Mouse (Mus musculus) forebrain, embryonic 16.5 days (tissue): ENCODE measurements around the gene Stk24. TPM values are rescaled to one million over a fixed set of nuclear protein-coding genes. Genes with fewer than 3 reads are reported as not detected.

Experiments used
- ATAC-seq: fragments of 200-750 bp; cut with Nextera tagmentation; 2 replicates; pipeline ENCODE4 v1.8.0; 2017; ENCODE audit warnings: mild to moderate bottlenecking, moderate library complexity
- H3K27ac ChIP-seq: fragments of 300-500 bp; sonication (generic); 2 replicates; pipeline ENCODE4 v1.5.1; 2014; ENCODE audit warnings: low read length, control low read depth
- H3K27me3 ChIP-seq: fragments of 300-500 bp; sonication (generic); replicated peaks from 2 replicates; pipeline ENCODE4 v1.6.1; 2014; ENCODE audit warnings: low read length; ENCODE audit not compliant: control insufficient read depth, insufficient read depth
- H3K36me3 ChIP-seq: fragments of 300-500 bp; sonication (generic); 2 replicates; pipeline ENCODE4 v1.6.1; 2014; ENCODE audit not compliant: control insufficient read depth, insufficient read depth
- H3K4me1 ChIP-seq: fragments of 300-500 bp; sonication (generic); replicated peaks from 2 replicates; pipeline ENCODE4 v1.6.1; 2014; ENCODE audit warnings: low read length; ENCODE audit not compliant: control insufficient read depth, insufficient read depth
- H3K4me2 ChIP-seq: fragments of 300-500 bp; sonication (generic); 2 replicates; pipeline ENCODE4 v1.6.1; 2014; ENCODE audit warnings: mild to moderate bottlenecking, low read length, control low read depth
- H3K4me3 ChIP-seq: fragments of 300-500 bp; sonication (generic); replicated peaks from 2 replicates; pipeline ENCODE4 v1.5.1; 2014; ENCODE audit warnings: mild to moderate bottlenecking, low read length, control low read depth
- H3K9ac ChIP-seq: fragments of 300-500 bp; sonication (generic); replicated peaks from 2 replicates; pipeline ENCODE4 v1.6.1; 2014; ENCODE audit warnings: low read depth, low read length, control low read depth
- H3K9me3 ChIP-seq: fragments of 300-500 bp; sonication (generic); 2 replicates; pipeline ENCODE4 v1.6.1; 2016; ENCODE audit warnings: low read length; ENCODE audit not compliant: control insufficient read depth
- WGBS: fragments of 180-500 bp; shearing (Covaris S2); extraction: QIAGEN DNeasy Blood & Tissue Kit; methylation state at CpG from one replicate; pipeline ENCODE4 v1.1.7; 2014; 5-methylcytosine and 5-hydroxymethylcytosine counted together
- polyA plus RNA-seq: library from polyadenylated mRNA; unstranded; fragments of >200 nt; fragmentation: Nextera tagmentation; extraction: Ambion mirVana; gene quantifications from 2 replicates; pipeline ENCODE4 v1.2.1, GENCODE M21; 2015

Stk24 gene
- polyA plus RNA-seq, 1 experiment from 2014 or later: 20.5 TPM

DNA sequence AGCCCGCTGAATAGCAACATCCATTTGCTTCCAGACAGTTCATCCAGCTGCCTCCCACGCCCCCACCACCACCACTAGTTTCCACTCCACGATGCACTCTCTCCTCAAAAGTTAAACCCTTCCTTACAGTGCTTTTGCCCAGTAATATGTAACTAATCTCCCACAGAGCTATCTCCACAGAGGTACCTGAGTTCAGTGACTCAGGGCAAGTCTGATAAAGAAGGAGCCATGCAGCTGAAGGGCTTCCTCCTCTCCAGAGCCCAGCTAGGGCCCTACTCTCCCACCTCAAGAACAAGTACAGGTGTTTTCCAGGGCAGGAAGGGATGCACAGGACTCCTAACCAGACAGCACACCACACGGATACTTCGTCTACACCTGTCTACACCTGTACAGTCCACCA is 10.4 kb downstream of the Stk24 start:
- no peak overlapping the region for H3K4me3 ChIP-seq
- ATAC-seq: no peak
- H3K27ac ChIP-seq: no peak overlapping the region
- H3K4me2 ChIP-seq: no peak overlapping the region
- WGBS: 48% methylated on average over 5 of the region's 5 CpGs
- peaks cover 13% of the 10 kb centered on the region for H3K4me1 ChIP-seq
- no peaks in the 10 kb centered on the region for H3K27me3 ChIP-seq
- H3K9ac ChIP-seq: no peak overlapping the region
- no peaks in the 10 kb centered on the region for H3K36me3 ChIP-seq
- H3K9me3 ChIP-seq: no peaks in the 10 kb centered on the region

DNA sequence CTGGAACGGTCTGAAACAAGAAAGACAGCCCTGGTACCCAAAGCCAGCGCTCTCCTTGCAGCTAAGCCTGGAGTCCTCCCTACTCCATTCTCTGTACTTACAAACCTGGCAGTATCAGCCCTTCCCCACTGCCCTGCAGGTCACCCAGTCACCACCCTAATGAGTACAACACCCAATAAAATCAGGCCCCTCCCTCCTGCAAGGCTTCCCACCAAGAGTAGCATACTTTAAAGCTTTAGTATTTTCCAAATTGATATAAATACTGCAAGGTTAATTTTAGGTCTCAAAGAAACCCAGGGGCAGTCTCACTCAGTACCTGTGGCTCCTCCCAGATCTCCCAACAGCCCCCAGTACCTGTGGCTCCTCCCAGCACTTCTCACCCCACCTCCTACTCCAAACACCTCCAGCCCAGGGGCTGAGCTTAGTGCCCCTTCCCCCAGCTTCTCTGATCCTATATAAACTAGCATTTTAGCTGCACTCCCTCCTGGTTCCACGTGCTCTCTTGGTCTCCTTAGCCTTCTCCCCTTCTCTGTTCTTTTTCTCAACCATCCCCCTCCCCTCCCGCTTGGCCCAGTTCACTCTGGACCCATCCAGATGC is 11.6 kb downstream of the Stk24 start:
- 0 out of 2 replicates have a peak, but pooled peaks cover 2% of the 10 kb centered on the region for H3K9me3 ChIP-seq
- WGBS: 72% methylated on average over 4 of the region's 4 CpGs
- no peaks in the 10 kb centered on the region for H3K36me3 ChIP-seq
- no peak for ATAC-seq
- no peaks in the 10 kb centered on the region for H3K27me3 ChIP-seq
- no peak overlapping the region for H3K4me2 ChIP-seq
- H3K27ac ChIP-seq: no peak overlapping the region
- H3K4me3 ChIP-seq: no peak overlapping the region
- no peak overlapping the region for H3K9ac ChIP-seq
- peaks cover 13% of the 10 kb centered on the region for H3K4me1 ChIP-seq

DNA sequence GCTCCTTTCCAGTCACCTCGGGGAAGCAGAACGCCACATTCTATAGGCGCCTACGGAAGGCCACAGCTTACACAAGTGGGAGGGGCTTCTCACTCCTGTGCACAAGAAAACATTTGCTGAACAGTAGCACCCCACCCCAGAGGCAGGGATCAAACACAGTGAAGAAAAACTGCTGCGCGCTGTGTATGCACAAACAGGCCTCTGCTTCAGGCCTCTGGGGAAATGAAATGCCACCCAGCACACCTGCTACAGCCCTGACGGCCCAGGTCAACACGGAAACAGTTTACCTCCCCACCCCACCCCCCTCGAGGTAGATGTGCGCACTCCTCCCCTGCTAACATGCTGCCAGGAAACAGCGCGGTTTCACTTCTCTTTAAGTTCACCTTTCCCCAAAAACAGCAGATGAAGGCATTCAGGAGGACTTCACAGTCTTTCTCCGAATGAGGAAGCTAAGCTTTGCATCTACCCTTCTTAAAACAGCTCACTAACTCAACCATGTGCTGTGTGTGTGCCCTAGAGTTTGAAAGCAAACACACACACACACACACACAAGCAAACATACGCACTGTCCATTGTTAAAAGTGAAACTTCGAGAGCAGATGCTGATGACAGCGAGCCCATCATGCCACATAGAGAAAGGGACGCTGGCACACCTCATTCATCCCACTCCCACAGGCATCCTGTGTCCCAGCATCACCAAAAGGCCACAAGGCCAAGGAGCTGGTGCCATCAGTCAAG is 13.7 kb downstream of the Stk24 start:
- peak; percentile 27; the same call in 1 of the 2 replicates for ATAC-seq
- H3K4me1 ChIP-seq: peaks cover 13% of the 10 kb centered on the region
- H3K27me3 ChIP-seq: no peaks in the 10 kb centered on the region
- H3K36me3 ChIP-seq: no peaks in the 10 kb centered on the region
- no peak overlapping the region for H3K9ac ChIP-seq
- no peak overlapping the region for H3K4me3 ChIP-seq
- H3K4me2 ChIP-seq: no peak overlapping the region
- H3K27ac ChIP-seq: no peak overlapping the region
- 68% methylated on average over 17 of the region's 17 CpGs for WGBS
- 0 out of 2 replicates have a peak, but pooled peaks cover 2% of the 10 kb centered on the region for H3K9me3 ChIP-seq

DNA sequence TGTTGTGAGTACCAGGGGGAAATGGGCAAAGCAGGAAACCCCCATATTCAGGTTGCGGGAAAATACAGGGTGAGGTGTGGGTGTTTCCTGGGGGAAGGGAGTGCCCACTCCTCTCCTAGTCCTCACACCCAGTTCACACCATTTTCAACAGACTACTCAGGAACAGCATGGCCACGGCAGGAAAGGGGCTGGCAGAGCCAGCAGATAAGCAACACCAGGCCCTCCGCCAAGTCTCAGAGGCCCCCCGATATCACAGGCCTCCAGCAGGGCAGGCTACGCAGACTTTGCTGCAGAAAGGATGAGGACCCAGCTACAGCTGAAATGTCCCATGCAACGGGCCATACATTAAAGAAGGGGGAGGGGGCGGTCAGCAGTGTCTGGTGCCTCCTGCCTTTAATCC is 14.4 kb downstream of the Stk24 start:
- H3K27ac ChIP-seq: no peak overlapping the region
- H3K36me3 ChIP-seq: no peaks in the 10 kb centered on the region
- 0 out of 2 replicates have a peak, but pooled peaks cover 2% of the 10 kb centered on the region for H3K9me3 ChIP-seq
- no peak overlapping the region for H3K4me3 ChIP-seq
- no peak overlapping the region for H3K4me2 ChIP-seq
- H3K27me3 ChIP-seq: no peaks in the 10 kb centered on the region
- ATAC-seq: peak; percentile 43
- WGBS: 66% methylated on average over 7 of the region's 7 CpGs
- no peak overlapping the region for H3K9ac ChIP-seq
- peaks cover 12% of the 10 kb centered on the region for H3K4me1 ChIP-seq

DNA sequence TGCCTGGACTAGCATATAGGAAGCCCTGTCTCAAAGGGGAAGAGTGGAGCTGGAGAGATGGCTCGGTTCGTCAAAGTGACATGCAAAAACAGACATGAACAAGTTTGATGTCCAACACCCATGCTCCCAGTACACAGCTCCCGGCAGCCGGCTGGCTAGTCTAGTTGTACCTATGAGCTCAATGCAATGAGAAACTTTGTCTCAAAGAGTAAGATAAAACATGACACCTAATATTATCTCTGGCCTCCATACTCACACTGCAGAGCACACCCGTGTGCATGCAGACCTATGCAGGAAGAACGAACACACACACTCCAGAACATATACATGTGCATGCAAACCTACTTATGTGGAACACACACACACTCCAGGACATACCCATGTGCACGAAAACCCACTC is 15.5 kb downstream of the Stk24 start:
- H3K36me3 ChIP-seq: no peaks in the 10 kb centered on the region
- WGBS: 95% methylated on average over 7 of the region's 7 CpGs
- H3K4me2 ChIP-seq: no peak overlapping the region
- H3K9ac ChIP-seq: no peak overlapping the region
- 0 out of 2 replicates have a peak, but pooled peaks cover 2% of the 10 kb centered on the region for H3K9me3 ChIP-seq
- H3K27ac ChIP-seq: no peak overlapping the region
- peaks cover 12% of the 10 kb centered on the region for H3K4me1 ChIP-seq
- H3K27me3 ChIP-seq: no peaks in the 10 kb centered on the region
- H3K4me3 ChIP-seq: no peak overlapping the region
- no peak for ATAC-seq

DNA sequence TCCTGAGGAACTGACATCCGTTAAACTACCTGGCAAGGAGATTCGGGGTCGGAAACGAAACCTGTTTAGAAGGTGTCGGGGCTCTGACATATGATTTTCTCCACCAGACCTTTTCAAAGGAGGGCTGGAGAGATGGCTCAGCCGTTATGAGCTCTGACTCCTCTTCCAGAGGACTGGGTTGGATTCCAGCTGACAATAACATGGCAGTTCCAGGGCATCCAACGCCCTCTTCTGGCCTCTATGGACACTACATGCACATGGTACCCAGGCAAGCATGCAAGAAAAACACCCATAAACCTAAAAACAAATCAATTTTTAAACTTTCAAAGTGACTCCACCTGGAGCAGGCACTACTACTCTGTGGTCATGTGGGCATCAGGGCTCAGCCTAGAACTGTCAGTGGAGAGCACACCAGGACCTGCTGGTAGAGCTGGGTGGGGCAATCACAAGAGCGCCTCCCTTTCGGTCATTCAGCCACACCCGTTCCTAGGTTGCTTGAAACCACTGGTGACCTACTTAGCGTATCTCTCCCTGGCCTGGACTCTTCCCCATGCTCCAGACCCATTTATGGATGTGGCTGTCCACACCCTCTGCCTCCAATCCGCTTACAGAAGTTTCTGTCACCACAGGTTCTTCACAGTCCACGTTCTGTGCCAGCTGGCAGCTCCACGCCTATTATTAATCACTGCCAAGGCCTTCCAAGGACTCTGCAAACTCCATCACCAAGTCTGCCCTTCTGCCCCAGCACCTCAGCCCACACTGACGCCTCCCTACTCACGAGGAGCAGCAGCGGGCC is 18.3 kb downstream of the Stk24 start:
- 0 out of 2 replicates have a peak, but pooled peaks cover 2% of the 10 kb centered on the region for H3K9me3 ChIP-seq
- no peaks in the 10 kb centered on the region for H3K36me3 ChIP-seq
- H3K4me1 ChIP-seq: peaks cover 8% of the 10 kb centered on the region
- H3K9ac ChIP-seq: no peak overlapping the region
- ATAC-seq: no peak
- no peaks in the 10 kb centered on the region for H3K27me3 ChIP-seq
- no peak overlapping the region for H3K4me2 ChIP-seq
- 87% methylated on average over 17 of the region's 17 CpGs for WGBS
- H3K27ac ChIP-seq: no peak overlapping the region
- H3K4me3 ChIP-seq: no peak overlapping the region

DNA sequence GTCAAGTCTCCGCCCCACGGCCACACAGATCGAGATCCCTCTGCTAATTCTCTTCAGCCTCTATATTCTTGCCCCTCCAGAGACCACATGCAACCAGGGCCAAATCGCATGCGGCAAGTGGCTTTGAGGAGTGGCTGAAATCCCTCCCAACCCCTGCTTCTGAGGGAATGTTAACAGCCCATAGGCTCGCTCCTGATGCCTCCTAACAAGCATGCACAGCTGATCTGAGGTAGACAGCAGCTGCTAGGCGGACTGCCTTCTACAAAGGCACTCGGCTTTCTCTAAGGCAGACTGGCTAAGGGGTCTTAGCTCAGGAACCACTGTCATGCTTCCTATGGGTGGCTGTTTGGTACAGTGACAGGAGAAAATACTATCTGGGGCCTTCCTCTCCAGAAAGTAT is 20.0 kb downstream of the Stk24 start:
- H3K4me1 ChIP-seq: no peaks in the 10 kb centered on the region
- H3K36me3 ChIP-seq: no peaks in the 10 kb centered on the region
- H3K27me3 ChIP-seq: no peaks in the 10 kb centered on the region
- no peak overlapping the region for H3K4me2 ChIP-seq
- WGBS: 80% methylated on average over 8 of the region's 8 CpGs
- H3K9me3 ChIP-seq: 0 out of 2 replicates have a peak, but pooled peaks cover 2% of the 10 kb centered on the region
- ATAC-seq: no peak
- H3K4me3 ChIP-seq: no peak overlapping the region
- H3K9ac ChIP-seq: no peak overlapping the region
- no peak overlapping the region for H3K27ac ChIP-seq

DNA sequence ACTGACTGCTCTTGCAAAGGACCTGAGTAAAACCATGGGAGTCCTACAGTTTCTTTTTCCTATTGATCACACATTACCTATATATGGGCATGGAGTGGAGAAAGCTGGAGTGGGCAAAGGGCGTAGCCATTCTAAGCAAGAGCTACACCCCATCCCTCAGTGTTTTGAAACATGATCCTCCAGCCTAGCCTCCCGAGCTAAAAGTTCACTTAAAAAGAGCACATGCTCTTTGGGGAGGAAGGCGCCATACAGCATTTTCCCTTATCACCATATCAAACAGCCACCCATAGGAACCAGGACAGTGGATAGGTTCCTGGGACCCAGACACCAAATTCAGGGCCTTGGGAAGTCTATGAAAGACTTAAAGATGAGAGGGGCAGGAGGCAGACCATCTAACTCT is 20.8 kb downstream of the Stk24 start:
- Histone ChIP-seq H3K4me1 (no peaks in the 10 kb centered on the region), H3K36me3 (no peaks in the 10 kb centered on the region), H3K4me3 (no peak overlapping the region), H3K27me3 (no peaks in the 10 kb centered on the region), H3K4me2 (no peak overlapping the region), H3K27ac (no peak overlapping the region), H3K9ac (no peak overlapping the region), H3K9me3 (0 out of 2 replicates have a peak, but pooled peaks cover under 1% of the 10 kb centered on the region)
- ATAC-seq: no peak
- WGBS: 59% methylated on average over 3 of the region's 3 CpGs

DNA sequence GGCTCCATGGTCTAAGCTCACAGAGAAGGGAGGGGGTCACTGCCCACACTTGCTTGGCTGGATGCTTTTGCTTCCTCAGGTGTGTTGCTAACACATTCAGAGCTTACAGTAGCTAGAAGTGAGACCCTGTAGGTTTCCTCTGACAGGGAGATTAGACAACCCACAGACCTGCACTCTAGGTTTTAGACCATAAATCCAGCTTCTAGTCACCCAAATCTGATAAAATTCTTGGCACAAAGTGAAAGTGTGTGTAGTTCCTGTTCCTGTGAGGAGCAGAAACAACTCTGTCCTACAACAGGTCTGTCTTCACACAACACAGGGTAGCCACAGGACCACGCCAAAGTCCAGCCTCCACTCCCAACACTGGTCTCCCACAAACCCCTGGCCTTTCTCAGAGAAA is 21.5 kb downstream of the Stk24 start:
- H3K4me3 ChIP-seq: no peak overlapping the region
- no peaks in the 10 kb centered on the region for H3K4me1 ChIP-seq
- no peak for ATAC-seq
- no peaks in the 10 kb centered on the region for H3K27me3 ChIP-seq
- no peaks in the 10 kb centered on the region for H3K9me3 ChIP-seq
- WGBS: 78% methylated on average over 1 of the region's 1 CpGs
- no peak overlapping the region for H3K27ac ChIP-seq
- no peak overlapping the region for H3K9ac ChIP-seq
- no peaks in the 10 kb centered on the region for H3K36me3 ChIP-seq
- H3K4me2 ChIP-seq: no peak overlapping the region
